Mouse (Mus musculus): ENCODE measurements around the gene AI481877. TPM values are rescaled to one million over a fixed set of nuclear protein-coding genes. Genes with fewer than 3 reads are reported as not detected.

Gene AI481877
- total and polyA plus RNA-seq, 3 experiments, result 0.01 TPM; not detected in 2

GRCm38 (mm10) chr4:59036490-59037127 lies 102.2 kb downstream of the AI481877 start (continued):
- TF ChIP-seq NRF1 (IDR thresholded peaks at IDR 0.05; ENCODE audit: insufficient read depth, low read depth, low read length, poor library complexity, severe bottlenecking) (no peak), E2F4 (IDR thresholded peaks at IDR 0.05; ENCODE audit: borderline replicate concordance, low read depth, low read length) (no peak), MAFK (IDR thresholded peaks at IDR 0.05; ENCODE audit: borderline replicate concordance, low read depth, low read length) (no peak)

- DNase-seq (ENCODE audit: low read depth, low spot score), result peak; percentile 73
- peak overlapping the region; percentile 85 for H3K9ac ChIP-seq (ENCODE audit: control insufficient read depth, low read depth, low read length, poor library complexity, severe bottlenecking)
Measured at GRCm38 (mm10) chr4:59035786-59036350, 102.9 kb downstream of the AI481877 start.

DNA sequence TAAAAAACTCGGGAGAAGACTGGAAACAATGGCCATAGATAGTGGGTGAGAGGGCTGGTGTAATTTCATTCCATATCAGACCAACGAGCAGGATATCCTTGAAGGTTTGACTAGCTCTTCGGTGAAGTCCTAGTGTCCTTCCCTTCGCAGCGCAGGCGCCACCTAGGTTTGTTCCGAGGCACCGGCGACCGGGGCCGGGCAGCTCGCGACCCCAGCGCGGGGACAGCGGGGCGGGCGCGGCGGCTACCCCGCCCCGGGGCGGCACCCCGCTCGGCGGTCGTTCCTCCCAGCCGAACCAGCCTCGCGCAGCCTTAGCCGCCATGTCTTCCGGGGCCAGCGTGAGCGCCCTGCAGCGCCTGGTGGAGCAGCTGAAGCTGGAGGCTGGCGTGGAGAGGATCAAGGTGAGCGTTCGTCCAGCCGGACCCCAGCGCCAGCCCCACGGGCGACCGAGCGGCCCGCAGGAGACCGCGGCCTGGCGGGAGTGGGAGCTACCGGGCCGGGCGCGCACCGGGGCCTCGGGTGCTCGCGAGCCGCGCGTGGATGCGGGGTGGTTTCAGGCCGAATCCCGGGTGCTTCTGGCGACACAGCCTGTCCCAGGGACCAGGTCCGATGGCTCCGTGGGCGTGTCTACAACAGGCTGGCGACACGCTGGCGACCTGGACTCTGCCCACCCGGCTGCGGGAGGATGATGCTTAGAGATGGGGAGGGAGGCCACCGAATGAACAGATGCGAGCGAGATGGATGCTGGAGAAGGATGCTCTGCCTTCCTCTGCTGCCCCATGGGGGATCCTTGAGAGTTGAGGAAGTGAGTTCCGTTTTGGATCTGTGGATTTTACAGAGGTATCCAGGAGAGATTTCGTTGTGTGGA lies 103.6 kb downstream of the AI481877 start, which contains the start of gene Gng10:
Gene Gng10 (plus strand): TSS at position 171 of the 868 bp plus-strand sequence.
- Histone ChIP-seq H3K27me3 (ENCODE audit: control insufficient read depth in 1 of 2, insufficient read depth in 2 of 2, low read length in 2 of 2) (no peaks in the 10 kb centered on the region), H3K4me1 (ENCODE audit: control insufficient read depth in 1 of 2, insufficient read depth in 2 of 2, low read length in 2 of 2) (peaks cover under 1 to 9% of the 10 kb centered on the region in 2 experiments; a peak in 3 of 4 replicates), H3K79me2 (ENCODE audit: control insufficient read depth, insufficient read depth, low read length, poor library complexity) (peaks cover 11% of the 10 kb centered on the region), H3K36me3 (ENCODE audit: control insufficient read depth in 1 of 2, insufficient read depth in 2 of 2, low read length in 2 of 2) (peaks cover 0 to 10% of the 10 kb centered on the region in 2 experiments; a peak in 2 of 4 replicates), H3K4me3 (ENCODE audit: control insufficient read depth in 1 of 2, insufficient read depth in 1 of 2, low read depth in 2 of 2, low read length in 2 of 2) (peak within 1 kb of the TSS; percentile 79 to 85), H3K9me3 (replicated peaks; ENCODE audit: insufficient read depth, low read length) (no peaks in the 10 kb centered on the region), H3K27ac (ENCODE audit: control insufficient read depth, low read depth, low read length) (peak within 1 kb of the TSS; percentile 63), H3K9ac (ENCODE audit: control insufficient read depth, low read depth, low read length, poor library complexity, severe bottlenecking) (peak within 1 kb of the TSS; percentile 85)
- DNase-seq (ENCODE audit: low read depth, low spot score), result peak; percentile 67
- peak; percentile 57; the same call in 1 of the 2 replicates for TF ChIP-seq NRF1 (IDR thresholded peaks at IDR 0.05; ENCODE audit: insufficient read depth, low read depth, low read length, poor library complexity, severe bottlenecking)
- no peak for TF ChIP-seq RAD21 (IDR thresholded peaks at IDR 0.05; ENCODE audit: low read depth, low read length)
- TF ChIP-seq POLR2A (IDR thresholded peaks at IDR 0.05; ENCODE audit: control insufficient read depth in 1 of 2, insufficient read depth in 1 of 2, low read depth in 1 of 2, low read length in 2 of 2, poor library complexity in 1 of 2), result peak; percentile 30 to 65; a peak in 1 of 4 replicates
- TF ChIP-seq ELF1 (IDR thresholded peaks at IDR 0.05; ENCODE audit: low read depth, low read length), result no peak
- TF ChIP-seq RCOR1 (IDR thresholded peaks at IDR 0.05; ENCODE audit: low read depth, low read length), result no peak
- TF ChIP-seq CHD1 (IDR thresholded peaks at IDR 0.05; ENCODE audit: low read depth, low read length), result no peak
- no peak for TF ChIP-seq ZC3H11A (IDR thresholded peaks at IDR 0.05; ENCODE audit: low read depth, low read length)
- no peak; the same call in none of the 2 replicates for TF ChIP-seq SIN3A (IDR thresholded peaks at IDR 0.05; ENCODE audit: low read length)
- TF ChIP-seq NELFE (IDR thresholded peaks at IDR 0.05; ENCODE audit: low read depth, low read length), result peak; percentile 44
- TF ChIP-seq MYB (IDR thresholded peaks at IDR 0.05; ENCODE audit: low read depth, low read length), result no peak
- TF ChIP-seq CTCF (IDR thresholded peaks at IDR 0.05 in 2 of 3, conservative IDR thresholded peaks at IDR 0.05 in 1 of 3; ENCODE audit: control insufficient read depth in 1 of 3, insufficient read depth in 1 of 3, low read depth in 2 of 3, low read length in 3 of 3, poor library complexity in 1 of 3, severe bottlenecking in 1 of 3), result peak in 1 of 3 experiments; percentile 45; a peak in 2 of 6 replicates
- TF ChIP-seq GATA1 (IDR thresholded peaks at IDR 0.05; ENCODE audit: low read depth, low read length), result no peak
- TF ChIP-seq GABPA (IDR thresholded peaks at IDR 0.05; ENCODE audit: low read depth, low read length), result no peak
- no peak for TF ChIP-seq POLR2AphosphoS5 (IDR thresholded peaks at IDR 0.05; ENCODE audit: borderline replicate concordance, low read depth, low read length)

More at GRCm38 (mm10) chr4:59035786-59036350, 102.9 kb downstream of the AI481877 start:
- Histone ChIP-seq H3K79me2 (ENCODE audit: control insufficient read depth, insufficient read depth, low read length, poor library complexity) (peaks cover 11% of the 10 kb centered on the region), H3K27me3 (ENCODE audit: control insufficient read depth in 1 of 2, insufficient read depth in 2 of 2, low read length in 2 of 2) (no peaks in the 10 kb centered on the region), H3K27ac (ENCODE audit: control insufficient read depth, low read depth, low read length) (peak overlapping the region; percentile 63), H3K4me3 (ENCODE audit: control insufficient read depth in 1 of 2, insufficient read depth in 1 of 2, low read depth in 2 of 2, low read length in 2 of 2) (peak overlapping the region; percentile 79 to 85), H3K4me1 (ENCODE audit: control insufficient read depth in 1 of 2, insufficient read depth in 2 of 2, low read length in 2 of 2) (peaks cover 3 to 13% of the 10 kb centered on the region in 2 experiments), H3K9me3 (replicated peaks; ENCODE audit: insufficient read depth, low read length) (no peaks in the 10 kb centered on the region), H3K36me3 (ENCODE audit: control insufficient read depth in 1 of 2, insufficient read depth in 2 of 2, low read length in 2 of 2) (peaks cover 0 to 14% of the 10 kb centered on the region in 2 experiments; a peak in 2 of 4 replicates)
- no peak for TF ChIP-seq E2F4 (IDR thresholded peaks at IDR 0.05; ENCODE audit: borderline replicate concordance, low read depth, low read length)
- TF ChIP-seq ZKSCAN1 (IDR thresholded peaks at IDR 0.05; ENCODE audit: low read depth, low read length), result no peak
- no peak for TF ChIP-seq ETS1 (IDR thresholded peaks at IDR 0.05; ENCODE audit: low read depth, low read length)
- TF ChIP-seq POLR2AphosphoS5 (IDR thresholded peaks at IDR 0.05; ENCODE audit: borderline replicate concordance, low read depth, low read length), result no peak
- 0 out of 4 replicates have a peak, but pooled peaks of 1 of the 2 experiments have one; percentile 33 for TF ChIP-seq EP300 (IDR thresholded peaks at IDR 0.05; ENCODE audit: low read depth in 1 of 2, low read length in 2 of 2)
- TF ChIP-seq SIN3A (IDR thresholded peaks at IDR 0.05; ENCODE audit: low read length), result no peak; the same call in 1 of the 2 replicates
- TF ChIP-seq TAL1 (IDR thresholded peaks at IDR 0.05; ENCODE audit: low read length), result no peak
- TF ChIP-seq NELFE (IDR thresholded peaks at IDR 0.05; ENCODE audit: low read depth, low read length), result no peak
- TF ChIP-seq SMC3 (IDR thresholded peaks at IDR 0.05; ENCODE audit: low read depth, low read length), result no peak
- no peak for TF ChIP-seq MAFK (IDR thresholded peaks at IDR 0.05; ENCODE audit: borderline replicate concordance, low read depth, low read length)
- TF ChIP-seq HCFC1 (IDR thresholded peaks at IDR 0.05; ENCODE audit: low read depth, low read length), result 0 out of 2 replicates have a peak, but pooled peaks have one; percentile 18
- no peak for TF ChIP-seq MYB (IDR thresholded peaks at IDR 0.05; ENCODE audit: low read depth, low read length)
- no peak for TF ChIP-seq UBTF (IDR thresholded peaks at IDR 0.05; ENCODE audit: borderline replicate concordance, insufficient read depth, low read depth, low read length)
- TF ChIP-seq USF1 (IDR thresholded peaks at IDR 0.05; ENCODE audit: low read depth, low read length), result no peak
- 0 out of 2 replicates have a peak, but pooled peaks have one; percentile 28 for TF ChIP-seq MAX (IDR thresholded peaks at IDR 0.05; ENCODE audit: low read length)
- no peak for TF ChIP-seq CTCF (IDR thresholded peaks at IDR 0.05 in 2 of 3, conservative IDR thresholded peaks at IDR 0.05 in 1 of 3; ENCODE audit: control insufficient read depth in 1 of 3, insufficient read depth in 1 of 3, low read depth in 2 of 3, low read length in 3 of 3, poor library complexity in 1 of 3, severe bottlenecking in 1 of 3)
- no peak for TF ChIP-seq JUND (IDR thresholded peaks at IDR 0.05; ENCODE audit: low read depth, low read length)
- no peak for TF ChIP-seq USF2 (IDR thresholded peaks at IDR 0.05; ENCODE audit: borderline replicate concordance in 1 of 2, insufficient read depth in 1 of 2, low read depth in 1 of 2, low read length in 2 of 2)
- no peak for TF ChIP-seq POLR2A (IDR thresholded peaks at IDR 0.05; ENCODE audit: control insufficient read depth in 1 of 2, insufficient read depth in 1 of 2, low read depth in 1 of 2, low read length in 2 of 2, poor library complexity in 1 of 2)
- 0 out of 2 replicates have a peak, but pooled peaks have one; percentile 64 for TF ChIP-seq MAZ (IDR thresholded peaks at IDR 0.05; ENCODE audit: low read depth, low read length)
- TF ChIP-seq GABPA (IDR thresholded peaks at IDR 0.05; ENCODE audit: low read depth, low read length), result no peak
